Mouse (Mus musculus) hindbrain, embryonic 16.5 days (tissue): Measurements from ENCODE around the gene Rsph14. TPM values are rescaled to one million over a fixed set of nuclear protein-coding genes. Genes with fewer than 3 reads are reported as not detected.
A peak's percentile ranks its signal among the peaks of the same experiment; 100 is the strongest.

Source experiments
- ATAC-seq: fragments of 200-750 bp; cut with Nextera tagmentation; 2 replicates; pipeline ENCODE4 v1.8.0; 2017; ENCODE audit warnings: moderate TSS enrichment, moderate library complexity
- H3K27ac ChIP-seq: fragments of 300-500 bp; sonication (generic); 2 replicates; pipeline ENCODE4 v1.5.1; 2014; ENCODE audit warnings: low read depth, mild to moderate bottlenecking, control low read depth, low read length, moderate library complexity
- H3K27me3 ChIP-seq: fragments of 300-500 bp; sonication (generic); replicated peaks from 2 replicates; pipeline ENCODE4 v1.6.1; 2014; ENCODE audit warnings: low read length; ENCODE audit not compliant: control insufficient read depth, insufficient read depth
- H3K36me3 ChIP-seq: fragments of 300-500 bp; sonication (generic); 2 replicates; pipeline ENCODE4 v1.6.1; 2014; ENCODE audit warnings: mild to moderate bottlenecking, low read length, moderate library complexity, mixed read lengths; ENCODE audit not compliant: control insufficient read depth, insufficient read depth
- H3K4me1 ChIP-seq: fragments of 300-500 bp; sonication (generic); 2 replicates; pipeline ENCODE4 v1.6.1; 2014; ENCODE audit warnings: low read depth, low read length; ENCODE audit not compliant: control insufficient read depth, insufficient read depth
- H3K4me2 ChIP-seq: fragments of 300-500 bp; sonication (generic); 2 replicates; pipeline ENCODE4 v1.6.1; 2014; ENCODE audit warnings: mild to moderate bottlenecking, low read length, control low read depth, moderate library complexity
- H3K4me3 ChIP-seq: fragments of 300-500 bp; sonication (generic); 2 replicates; pipeline ENCODE4 v1.5.1; 2014; ENCODE audit warnings: mild to moderate bottlenecking, low read length, control low read depth, moderate library complexity
- H3K9ac ChIP-seq: fragments of 300-500 bp; sonication (generic); 2 replicates; pipeline ENCODE4 v1.6.1; 2014; ENCODE audit warnings: low read depth, mild to moderate bottlenecking, control low read depth, low read length, moderate library complexity
- H3K9me3 ChIP-seq: fragments of 300-500 bp; sonication (generic); 2 replicates; pipeline ENCODE4 v1.6.1; 2014; ENCODE audit warnings: mild to moderate bottlenecking, low read length, moderate library complexity; ENCODE audit not compliant: control insufficient read depth
- WGBS: fragments of 180-500 bp; shearing (Covaris S2); extraction: QIAGEN DNeasy Blood & Tissue Kit; methylation state at CpG from one replicate; pipeline ENCODE4 v1.1.7; 2014; 5-methylcytosine and 5-hydroxymethylcytosine counted together
- polyA plus RNA-seq: library from polyadenylated mRNA; unstranded; fragments of >200 nt; fragmentation: Nextera tagmentation; extraction: Ambion mirVana; gene quantifications from 2 replicates; pipeline ENCODE4 v1.2.1, GENCODE M21; 2015

The Rsph14 gene
- polyA plus RNA-seq, 1 experiment from 2014 or later = 0.49 TPM

- Histone ChIP-seq H3K27ac (no peak overlapping the region), H3K36me3 (peaks cover 12% of the 10 kb centered on the region; the same call in 1 of the 2 replicates), H3K9ac (no peak overlapping the region), H3K4me3 (no peak overlapping the region), H3K9me3 (no peaks in the 10 kb centered on the region), H3K4me1 (peaks cover 17% of the 10 kb centered on the region), H3K27me3 (no peaks in the 10 kb centered on the region), H3K4me2 (no peak overlapping the region)
- ATAC-seq = peak; percentile 22; the same call in 1 of the 2 replicates
- WGBS = 40% methylated on average over 26 of the region's 26 CpGs
Measured at GRCm38 (mm10) chr10:74990584-74991322, 41.6 kb downstream of the Rsph14 start.

GRCm38 (mm10) chr10:74989814-74990213 lies 42.6 kb downstream of the Rsph14 start:
- no peak for ATAC-seq
- Histone ChIP-seq H3K27ac (no peak overlapping the region), H3K4me1 (peaks cover 8% of the 10 kb centered on the region), H3K9me3 (no peaks in the 10 kb centered on the region), H3K36me3 (peaks cover 12% of the 10 kb centered on the region; the same call in 1 of the 2 replicates), H3K9ac (no peak overlapping the region), H3K4me2 (no peak overlapping the region), H3K27me3 (no peaks in the 10 kb centered on the region), H3K4me3 (no peak overlapping the region)
- WGBS = 73% methylated on average over 4 of the region's 4 CpGs

GRCm38 (mm10) chr10:74987698-74988470 lies 44.5 kb downstream of the Rsph14 start:
- 82% methylated on average over 14 of the region's 14 CpGs for WGBS
- Histone ChIP-seq H3K4me1 (no peaks in the 10 kb centered on the region; the same call in 1 of the 2 replicates), H3K36me3 (peaks cover 12% of the 10 kb centered on the region; the same call in 1 of the 2 replicates), H3K9ac (no peak overlapping the region), H3K27me3 (no peaks in the 10 kb centered on the region), H3K27ac (no peak overlapping the region), H3K4me2 (no peak overlapping the region), H3K4me3 (no peak overlapping the region), H3K9me3 (no peaks in the 10 kb centered on the region)
- 0 out of 2 replicates have a peak, but pooled peaks have one; percentile 15 for ATAC-seq

GRCm38 (mm10) chr10:74983176-74983575 lies 49.2 kb downstream of the Rsph14 start:
- 72% methylated on average over 8 of the region's 8 CpGs for WGBS
- no peaks in the 10 kb centered on the region; the same call in 1 of the 2 replicates for H3K4me1 ChIP-seq
- no peak for ATAC-seq

GRCm38 (mm10) chr10:74981159-74981558 lies 51.2 kb downstream of the Rsph14 start:
- no peaks in the 10 kb centered on the region for H3K9me3 ChIP-seq
- ATAC-seq = no peak

More at GRCm38 (mm10) chr10:74983176-74983575, 49.2 kb downstream of the Rsph14 start:
- Histone ChIP-seq H3K27me3 (no peaks in the 10 kb centered on the region), H3K4me2 (no peak overlapping the region), H3K36me3 (no peaks in the 10 kb centered on the region), H3K9me3 (no peaks in the 10 kb centered on the region), H3K4me3 (no peak overlapping the region), H3K27ac (no peak overlapping the region), H3K9ac (no peak overlapping the region)

GRCm38 (mm10) chr10:74978056-74978455 lies 54.3 kb downstream of the Rsph14 start:
- ATAC-seq = no peak

More at GRCm38 (mm10) chr10:74981159-74981558, 51.2 kb downstream of the Rsph14 start:
- Histone ChIP-seq H3K4me1 (no peaks in the 10 kb centered on the region), H3K4me3 (no peak overlapping the region), H3K27me3 (no peaks in the 10 kb centered on the region), H3K9ac (no peak overlapping the region), H3K4me2 (no peak overlapping the region), H3K27ac (no peak overlapping the region), H3K36me3 (no peaks in the 10 kb centered on the region)
- WGBS = 96% methylated on average over 12 of the region's 12 CpGs

GRCm38 (mm10) chr10:74976429-74976828 lies 56.0 kb downstream of the Rsph14 start:
- no peak for ATAC-seq
- no peaks in the 10 kb centered on the region for H3K4me1 ChIP-seq
- H3K4me2 ChIP-seq = no peak overlapping the region
- no peak overlapping the region for H3K9ac ChIP-seq
- WGBS = 85% methylated on average over 7 of the region's 7 CpGs
- H3K27me3 ChIP-seq = no peaks in the 10 kb centered on the region
- H3K4me3 ChIP-seq = no peak overlapping the region
- no peaks in the 10 kb centered on the region for H3K36me3 ChIP-seq
- H3K27ac ChIP-seq = no peak overlapping the region
- H3K9me3 ChIP-seq = no peaks in the 10 kb centered on the region

More at GRCm38 (mm10) chr10:74978056-74978455, 54.3 kb downstream of the Rsph14 start:
- 81% methylated on average over 4 of the region's 4 CpGs for WGBS
- Histone ChIP-seq H3K27ac (no peak overlapping the region), H3K36me3 (no peaks in the 10 kb centered on the region), H3K9ac (no peak overlapping the region), H3K4me3 (no peak overlapping the region), H3K9me3 (no peaks in the 10 kb centered on the region), H3K4me1 (no peaks in the 10 kb centered on the region), H3K4me2 (no peak overlapping the region), H3K27me3 (no peaks in the 10 kb centered on the region)

GRCm38 (mm10) chr10:74975626-74976025 lies 56.8 kb downstream of the Rsph14 start:
- H3K9ac ChIP-seq = no peak overlapping the region
- no peak overlapping the region for H3K4me3 ChIP-seq
- H3K36me3 ChIP-seq = no peaks in the 10 kb centered on the region
- H3K27ac ChIP-seq = no peak overlapping the region
- no peak overlapping the region for H3K4me2 ChIP-seq
- no peak for ATAC-seq
- H3K27me3 ChIP-seq = no peaks in the 10 kb centered on the region
- 73% methylated on average over 7 of the region's 7 CpGs for WGBS
- no peaks in the 10 kb centered on the region for H3K9me3 ChIP-seq
- H3K4me1 ChIP-seq = no peaks in the 10 kb centered on the region

- no peaks in the 10 kb centered on the region for H3K9me3 ChIP-seq
- no peak overlapping the region for H3K4me2 ChIP-seq
- ATAC-seq = no peak
- no peak overlapping the region for H3K27ac ChIP-seq
- H3K4me1 ChIP-seq = peaks cover 11% of the 10 kb centered on the region
- H3K36me3 ChIP-seq = no peaks in the 10 kb centered on the region
- H3K27me3 ChIP-seq = no peaks in the 10 kb centered on the region
- 70% methylated on average over 6 of the region's 6 CpGs for WGBS
- H3K4me3 ChIP-seq = no peak overlapping the region
- no peak overlapping the region for H3K9ac ChIP-seq
Measured at GRCm38 (mm10) chr10:74973026-74973425, 59.4 kb downstream of the Rsph14 start.
